Mouse (Mus musculus) layer of hippocampus, adult 2 months (tissue): ENCODE data around the gene Pomt1. TPM values are rescaled to one million over a fixed set of nuclear protein-coding genes. Genes with fewer than 3 reads are reported as not detected.

Source experiments
- DNase-seq, 2 experiments: peaks; one replicate each; pipeline ENCODE4 v3.0.0; 2022; ENCODE audit warnings: low spot score in 2 of 2
- H3K27ac ChIP-seq: fragments of 200-600 bp; 2 replicates; pipeline ENCODE4 v1.8.1; 2022
- H3K4me3 ChIP-seq: fragments of 200-600 bp; 2 replicates; pipeline ENCODE4 v1.8.1; 2022; ENCODE audit warnings: mild to moderate bottlenecking
- CTCF ChIP-seq: fragments of 200-600 bp; conservative IDR thresholded peaks from 2 replicates; pipeline ENCODE4 v1.8.1; 2022; ENCODE audit warnings: antibody characterized with exemption, mild to moderate bottlenecking, moderate library complexity
- total RNA-seq, 2 experiments: library from RNA; stranded (reverse); gene quantifications; 2 replicates each; pipeline ENCODE4 v1.2.3; 2021

Pomt1 gene
- total RNA-seq, 2 experiments from 2014 or later, result 23.4 to 24.1 TPM

GRCm38 (mm10) chr2:32211689-32212088 lies 24.7 kb upstream of the Pomt1 start:
- DNase-seq, result no peak
- no peak for TF ChIP-seq CTCF
- Histone ChIP-seq H3K27ac (no peak overlapping the region), H3K4me3 (no peak overlapping the region)

- no peak for TF ChIP-seq CTCF
These were observed 23.4 kb upstream of the Pomt1 start for GRCm38 (mm10) chr2:32213000-32213399.

GRCm38 (mm10) chr2:32215576-32215975 lies 20.8 kb upstream of the Pomt1 start:
- TF ChIP-seq CTCF, result no peak
- no peak overlapping the region for H3K4me3 ChIP-seq
- no peak for DNase-seq
- H3K27ac ChIP-seq, result no peak overlapping the region

More at GRCm38 (mm10) chr2:32213000-32213399, 23.4 kb upstream of the Pomt1 start:
- DNase-seq, result no peak
- Histone ChIP-seq H3K27ac (no peak overlapping the region; the same call in 1 of the 2 replicates), H3K4me3 (no peak overlapping the region)

- no peak for TF ChIP-seq CTCF
These were observed 19.9 kb upstream of the Pomt1 start for GRCm38 (mm10) chr2:32216506-32216905.

GRCm38 (mm10) chr2:32217656-32218055 lies 18.7 kb upstream of the Pomt1 start:
- Histone ChIP-seq H3K27ac (peak overlapping the region; percentile 55; the same call in 1 of the 2 replicates), H3K4me3 (no peak overlapping the region)
- no peak for TF ChIP-seq CTCF
- no peak for DNase-seq

More at GRCm38 (mm10) chr2:32216506-32216905, 19.9 kb upstream of the Pomt1 start:
- Histone ChIP-seq H3K27ac (no peak overlapping the region), H3K4me3 (no peak overlapping the region)
- no peak for DNase-seq

GRCm38 (mm10) chr2:32218113-32218512 lies 18.3 kb upstream of the Pomt1 start:
- H3K27ac ChIP-seq, result peak overlapping the region; percentile 55; the same call in 1 of the 2 replicates
- no peak for DNase-seq
- no peak overlapping the region for H3K4me3 ChIP-seq
- no peak for TF ChIP-seq CTCF

- no peak for TF ChIP-seq CTCF
- Histone ChIP-seq H3K27ac (peak overlapping the region; percentile 55), H3K4me3 (no peak overlapping the region)
- DNase-seq, result no peak
These were observed 17.7 kb upstream of the Pomt1 start for GRCm38 (mm10) chr2:32218541-32219334.

GRCm38 (mm10) chr2:32219501-32219900 lies 16.9 kb upstream of the Pomt1 start:
- H3K27ac ChIP-seq, result peak overlapping the region; percentile 55; the same call in 1 of the 2 replicates
- no peak for DNase-seq
- no peak for TF ChIP-seq CTCF
- H3K4me3 ChIP-seq, result no peak overlapping the region

GRCm38 (mm10) chr2:32220021-32220420 lies 16.4 kb upstream of the Pomt1 start:
- DNase-seq, result no peak
- H3K27ac ChIP-seq, result peak overlapping the region; percentile 37; the same call in 1 of the 2 replicates
- H3K4me3 ChIP-seq, result no peak overlapping the region
- TF ChIP-seq CTCF, result no peak

GRCm38 (mm10) chr2:32220969-32221368 lies 15.4 kb upstream of the Pomt1 start:
- H3K4me3 ChIP-seq, result no peak overlapping the region
- no peak for TF ChIP-seq CTCF
- DNase-seq, result no peak
- H3K27ac ChIP-seq, result peak overlapping the region; percentile 37

GRCm38 (mm10) chr2:32221577-32221976 lies 14.8 kb upstream of the Pomt1 start:
- peak; percentile 29 for TF ChIP-seq CTCF
- Histone ChIP-seq H3K27ac (peak overlapping the region; percentile 37), H3K4me3 (no peak overlapping the region)
- DNase-seq, result peak; percentile 34 to 39

- TF ChIP-seq CTCF, result no peak
- Histone ChIP-seq H3K27ac (peak overlapping the region; percentile 37), H3K4me3 (no peak overlapping the region)
- DNase-seq, result no peak
These were observed 14.3 kb upstream of the Pomt1 start for GRCm38 (mm10) chr2:32222057-32222456.

GRCm38 (mm10) chr2:32235433-32235832 lies 957 bp upstream of the Pomt1 start:
- DNase-seq, result no peak
- H3K27ac ChIP-seq, result peak overlapping the region; percentile 93
- TF ChIP-seq CTCF, result no peak
- H3K4me3 ChIP-seq, result peak overlapping the region; percentile 89
